Mouse (Mus musculus): ENCODE measurements at regions not wholly inside any gene's neighbourhood (a gene's known extent, or its start where the extent isn't known, plus 50 kb on each side); places are given as distances from the start of the nearest gene placed in this dataset.

DNA sequence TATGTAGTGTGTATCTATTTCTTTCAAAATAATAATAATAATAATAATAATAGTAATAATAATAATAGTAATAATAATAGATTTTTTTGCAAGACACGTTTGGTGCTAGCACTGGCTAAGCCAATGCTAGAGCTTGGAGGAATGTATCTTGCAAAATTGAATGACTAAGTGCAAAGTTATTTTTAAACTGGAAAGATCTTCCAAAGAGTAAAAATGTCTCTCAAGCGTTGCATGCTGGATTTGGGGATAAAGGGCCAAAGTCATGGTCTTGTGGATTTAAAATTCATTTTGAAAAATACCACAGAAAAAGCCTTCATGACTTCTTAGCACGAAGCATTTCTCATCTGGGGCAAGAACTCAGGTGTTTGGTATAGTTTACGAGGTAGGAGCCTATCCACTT, 365.3 kb upstream of the Fam98a start:
- Histone ChIP-seq H3K9me3 (ENCODE audit: control insufficient read depth, low read length) (no peaks in the 10 kb centered on the region), H3K4me1 (ENCODE audit: control insufficient read depth, insufficient read depth, low read length) (no peaks in the 10 kb centered on the region), H3K4me3 (ENCODE audit: low read depth, low read length) (no peak overlapping the region), H3K9ac (ENCODE audit: low read length) (no peak overlapping the region), H3K27ac (replicated peaks; ENCODE audit: low read depth, low read length) (no peak overlapping the region), H3K4me2 (ENCODE audit: low read depth, severe bottlenecking) (no peak overlapping the region), H3K36me3 (ENCODE audit: control insufficient read depth, insufficient read depth, low read length) (no peaks in the 10 kb centered on the region), H3K27me3 (ENCODE audit: control insufficient read depth, insufficient read depth, low read length) (no peaks in the 10 kb centered on the region)
- 80% methylated on average over 4 of the region's 4 CpGs for WGBS
- DNase-seq (ENCODE audit: low spot score) (no peak), ATAC-seq (ENCODE audit: insufficient number of reproducible peaks, low FRiP score, low TSS enrichment, low read depth) (no peak)

DNA sequence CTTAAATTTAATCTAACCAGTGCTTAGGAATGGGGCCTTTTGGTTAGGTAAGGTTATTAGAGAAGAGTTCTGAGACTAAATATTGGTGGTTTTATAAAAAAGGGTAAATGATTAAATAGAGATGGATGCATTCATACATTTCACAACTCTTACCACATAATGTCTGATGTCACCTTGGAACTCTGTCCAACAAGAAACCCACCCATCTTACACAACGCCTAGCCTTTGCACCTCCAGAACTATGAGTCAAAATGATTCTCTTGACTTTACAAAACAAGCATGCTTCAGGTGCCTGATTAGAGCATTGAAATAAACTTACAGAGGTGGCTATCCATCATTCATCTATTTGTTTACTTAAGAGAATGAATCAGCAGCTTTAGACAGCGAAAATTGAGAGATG, 364.8 kb upstream of the Fam98a start:
- Histone ChIP-seq H3K27me3 (ENCODE audit: control insufficient read depth, insufficient read depth, low read length) (no peaks in the 10 kb centered on the region), H3K36me3 (ENCODE audit: control insufficient read depth, insufficient read depth, low read length) (no peaks in the 10 kb centered on the region), H3K27ac (replicated peaks; ENCODE audit: low read depth, low read length) (no peak overlapping the region), H3K9ac (ENCODE audit: low read length) (no peak overlapping the region), H3K4me2 (ENCODE audit: low read depth, severe bottlenecking) (no peak overlapping the region), H3K4me3 (ENCODE audit: low read depth, low read length) (no peak overlapping the region), H3K4me1 (ENCODE audit: control insufficient read depth, insufficient read depth, low read length) (no peaks in the 10 kb centered on the region), H3K9me3 (ENCODE audit: control insufficient read depth, low read length) (no peaks in the 10 kb centered on the region)
- WGBS, result 85% methylated on average over 2 of the region's 2 CpGs
- ATAC-seq (ENCODE audit: insufficient number of reproducible peaks, low FRiP score, low TSS enrichment, low read depth) (no peak), DNase-seq (ENCODE audit: low spot score) (no peak)

DNA sequence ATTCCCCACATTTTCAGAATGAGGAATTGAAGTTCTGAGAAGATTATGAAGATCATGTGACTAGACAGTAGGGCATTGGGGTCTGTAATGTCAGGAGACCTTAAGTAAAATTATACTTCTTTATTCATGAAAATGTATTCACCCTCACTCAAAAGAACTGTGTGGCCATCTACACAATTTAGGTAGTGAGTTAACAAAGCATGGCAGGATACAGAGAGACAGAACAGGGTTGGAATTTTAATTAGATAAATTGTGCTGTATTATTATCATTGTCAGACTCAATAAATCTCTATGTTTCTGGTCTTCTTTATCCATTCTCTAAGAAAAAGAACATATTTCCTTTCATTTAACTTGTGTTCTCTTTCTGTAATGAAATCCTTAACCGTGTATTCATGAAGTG, 363.5 kb upstream of the Fam98a start:
- Histone ChIP-seq H3K27ac (replicated peaks; ENCODE audit: low read depth, low read length) (no peak overlapping the region), H3K9me3 (ENCODE audit: control insufficient read depth, low read length) (no peaks in the 10 kb centered on the region), H3K9ac (ENCODE audit: low read length) (no peak overlapping the region), H3K27me3 (ENCODE audit: control insufficient read depth, insufficient read depth, low read length) (no peaks in the 10 kb centered on the region), H3K4me1 (ENCODE audit: control insufficient read depth, insufficient read depth, low read length) (no peaks in the 10 kb centered on the region), H3K36me3 (ENCODE audit: control insufficient read depth, insufficient read depth, low read length) (no peaks in the 10 kb centered on the region), H3K4me3 (ENCODE audit: low read depth, low read length) (no peak overlapping the region), H3K4me2 (ENCODE audit: low read depth, severe bottlenecking) (no peak overlapping the region)
- WGBS, result 88% methylated on average over 1 of the region's 1 CpGs
- no peak for ATAC-seq (ENCODE audit: insufficient number of reproducible peaks, low FRiP score, low TSS enrichment, low read depth)
- no peak for DNase-seq (ENCODE audit: low spot score)

DNA sequence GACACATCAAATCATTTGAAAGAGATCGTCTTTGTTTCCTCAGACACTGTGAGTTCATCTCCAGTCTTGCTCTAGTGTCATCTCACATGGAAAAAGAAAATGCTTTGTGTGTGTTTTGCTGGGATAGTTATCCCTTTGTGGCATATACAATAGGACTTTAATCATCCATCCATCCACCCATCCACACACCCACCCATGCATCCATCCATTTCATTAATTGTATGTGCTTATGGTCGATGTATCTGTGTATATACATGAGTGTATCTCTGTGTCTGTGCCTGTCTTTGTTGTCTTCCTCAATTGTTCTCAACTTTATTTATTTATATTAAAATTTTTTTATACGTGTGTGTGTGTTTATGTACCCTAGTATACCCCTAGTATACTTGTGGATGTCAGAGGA, 355.3 kb upstream of the Fam98a start:
- Histone ChIP-seq H3K27me3 (ENCODE audit: control insufficient read depth, insufficient read depth, low read length) (no peaks in the 10 kb centered on the region), H3K4me1 (ENCODE audit: control insufficient read depth, insufficient read depth, low read length) (no peaks in the 10 kb centered on the region), H3K36me3 (ENCODE audit: control insufficient read depth, insufficient read depth, low read length) (no peaks in the 10 kb centered on the region), H3K4me3 (ENCODE audit: low read depth, low read length) (no peak overlapping the region), H3K27ac (replicated peaks; ENCODE audit: low read depth, low read length) (no peak overlapping the region), H3K9me3 (ENCODE audit: control insufficient read depth, low read length) (no peaks in the 10 kb centered on the region), H3K4me2 (ENCODE audit: low read depth, severe bottlenecking) (no peak overlapping the region), H3K9ac (ENCODE audit: low read length) (no peak overlapping the region)
- ATAC-seq (ENCODE audit: insufficient number of reproducible peaks, low FRiP score, low TSS enrichment, low read depth) (no peak), DNase-seq (ENCODE audit: low spot score) (no peak)
- 89% methylated on average over 3 of the region's 3 CpGs for WGBS

- H3K4me1 ChIP-seq (ENCODE audit: control insufficient read depth, insufficient read depth, low read length), result no peaks in the 10 kb centered on the region
- no peaks in the 10 kb centered on the region for H3K36me3 ChIP-seq (ENCODE audit: control insufficient read depth, insufficient read depth, low read length)
- no peak for ATAC-seq (ENCODE audit: insufficient number of reproducible peaks, low FRiP score, low TSS enrichment, low read depth)
- H3K27me3 ChIP-seq (ENCODE audit: control insufficient read depth, insufficient read depth, low read length), result no peaks in the 10 kb centered on the region
- no peak overlapping the region for H3K4me2 ChIP-seq (ENCODE audit: low read depth, severe bottlenecking)
- 87% methylated on average over 3 of the region's 3 CpGs for WGBS
- no peak overlapping the region for H3K9ac ChIP-seq (ENCODE audit: low read length)
- no peaks in the 10 kb centered on the region for H3K9me3 ChIP-seq (ENCODE audit: control insufficient read depth, low read length)
- no peak overlapping the region for H3K4me3 ChIP-seq (ENCODE audit: low read depth, low read length)
- DNase-seq (ENCODE audit: low spot score), result no peak
- H3K27ac ChIP-seq (replicated peaks; ENCODE audit: low read depth, low read length), result no peak overlapping the region
Observed at GRCm38 (mm10) chr17:75906643-75907042, 354.9 kb upstream of the Fam98a start.

DNA sequence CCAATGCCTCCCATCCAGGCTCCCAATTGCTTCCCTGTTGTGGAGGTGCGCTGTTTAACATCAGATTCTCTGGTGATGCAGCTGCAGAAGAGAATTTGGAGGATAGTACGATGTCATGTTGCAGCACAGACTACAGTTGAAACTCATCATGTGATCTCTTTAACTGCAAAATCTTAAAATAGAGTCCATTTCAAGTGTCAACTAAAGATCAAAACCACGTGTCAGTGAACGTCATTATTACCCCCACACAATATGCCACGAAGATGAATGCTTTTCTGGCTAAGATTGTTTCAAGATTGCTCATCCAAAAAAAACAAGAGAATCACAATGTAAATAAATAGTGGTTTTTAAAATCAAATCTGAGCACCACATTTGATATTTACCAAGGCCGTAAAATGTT, 343.7 kb upstream of the Fam98a start:
- 84% methylated on average over 6 of the region's 6 CpGs for WGBS
- H3K27ac ChIP-seq (replicated peaks; ENCODE audit: low read depth, low read length), result no peak overlapping the region
- DNase-seq (ENCODE audit: low spot score), result no peak
- no peaks in the 10 kb centered on the region for H3K27me3 ChIP-seq (ENCODE audit: control insufficient read depth, insufficient read depth, low read length)
- H3K9me3 ChIP-seq (ENCODE audit: control insufficient read depth, low read length), result no peaks in the 10 kb centered on the region
- H3K4me2 ChIP-seq (ENCODE audit: low read depth, severe bottlenecking), result no peak overlapping the region
- H3K9ac ChIP-seq (ENCODE audit: low read length), result no peak overlapping the region
- H3K4me3 ChIP-seq (ENCODE audit: low read depth, low read length), result no peak overlapping the region
- H3K36me3 ChIP-seq (ENCODE audit: control insufficient read depth, insufficient read depth, low read length), result no peaks in the 10 kb centered on the region
- no peak for ATAC-seq (ENCODE audit: insufficient number of reproducible peaks, low FRiP score, low TSS enrichment, low read depth)
- no peaks in the 10 kb centered on the region for H3K4me1 ChIP-seq (ENCODE audit: control insufficient read depth, insufficient read depth, low read length)

GRCm38 (mm10) chr17:75894934-75895333, 343.2 kb upstream of the Fam98a start:
- H3K4me3 ChIP-seq (ENCODE audit: low read depth, low read length), result no peak overlapping the region
- DNase-seq (ENCODE audit: low spot score), result no peak
- no peak overlapping the region for H3K9ac ChIP-seq (ENCODE audit: low read length)
- H3K9me3 ChIP-seq (ENCODE audit: control insufficient read depth, low read length), result no peaks in the 10 kb centered on the region
- ATAC-seq (ENCODE audit: insufficient number of reproducible peaks, low FRiP score, low TSS enrichment, low read depth), result no peak
- 80% methylated on average over 4 of the region's 4 CpGs for WGBS
- H3K27me3 ChIP-seq (ENCODE audit: control insufficient read depth, insufficient read depth, low read length), result no peaks in the 10 kb centered on the region
- H3K4me1 ChIP-seq (ENCODE audit: control insufficient read depth, insufficient read depth, low read length), result no peaks in the 10 kb centered on the region
- H3K36me3 ChIP-seq (ENCODE audit: control insufficient read depth, insufficient read depth, low read length), result no peaks in the 10 kb centered on the region
- no peak overlapping the region for H3K27ac ChIP-seq (replicated peaks; ENCODE audit: low read depth, low read length)
- no peak overlapping the region for H3K4me2 ChIP-seq (ENCODE audit: low read depth, severe bottlenecking)

- no peak for DNase-seq (ENCODE audit: low spot score)
- no peaks in the 10 kb centered on the region for H3K27me3 ChIP-seq (ENCODE audit: control insufficient read depth, insufficient read depth, low read length)
- H3K9ac ChIP-seq (ENCODE audit: low read length), result no peak overlapping the region
- 16% methylated on average over 1 of the region's 1 CpGs for WGBS
- ATAC-seq (ENCODE audit: insufficient number of reproducible peaks, low FRiP score, low TSS enrichment, low read depth), result no peak
- no peak overlapping the region for H3K4me2 ChIP-seq (ENCODE audit: low read depth, severe bottlenecking)
- no peak overlapping the region for H3K27ac ChIP-seq (replicated peaks; ENCODE audit: low read depth, low read length)
- no peaks in the 10 kb centered on the region for H3K4me1 ChIP-seq (ENCODE audit: control insufficient read depth, insufficient read depth, low read length)
- H3K4me3 ChIP-seq (ENCODE audit: low read depth, low read length), result no peak overlapping the region
- no peaks in the 10 kb centered on the region for H3K9me3 ChIP-seq (ENCODE audit: control insufficient read depth, low read length)
- no peaks in the 10 kb centered on the region for H3K36me3 ChIP-seq (ENCODE audit: control insufficient read depth, insufficient read depth, low read length)
Observed at GRCm38 (mm10) chr17:75893559-75893958, 341.8 kb upstream of the Fam98a start.

DNA sequence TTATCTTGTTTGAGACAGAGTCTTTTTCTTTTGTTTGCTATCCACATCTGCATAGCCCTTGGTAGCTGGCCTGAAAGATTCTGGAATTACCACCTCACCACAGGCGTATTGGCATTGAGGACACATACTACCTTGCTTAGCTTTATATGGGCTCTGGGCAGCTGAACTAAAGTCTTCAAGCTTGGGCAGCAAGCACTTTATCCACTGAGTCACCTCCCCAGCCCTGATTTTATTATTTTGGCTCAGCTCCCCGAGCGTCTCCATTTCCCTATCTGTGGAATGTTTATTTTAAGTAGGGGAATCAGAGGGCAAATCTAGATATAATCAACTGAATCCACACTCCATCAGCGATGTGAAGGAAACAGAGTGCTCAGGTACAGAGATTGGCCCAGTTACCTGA, 340.4 kb upstream of the Fam98a start:
- Histone ChIP-seq H3K36me3 (ENCODE audit: control insufficient read depth, insufficient read depth, low read length) (no peaks in the 10 kb centered on the region), H3K4me3 (ENCODE audit: low read depth, low read length) (no peak overlapping the region), H3K9me3 (ENCODE audit: control insufficient read depth, low read length) (no peaks in the 10 kb centered on the region), H3K9ac (ENCODE audit: low read length) (no peak overlapping the region), H3K4me1 (ENCODE audit: control insufficient read depth, insufficient read depth, low read length) (no peaks in the 10 kb centered on the region), H3K4me2 (ENCODE audit: low read depth, severe bottlenecking) (no peak overlapping the region), H3K27ac (replicated peaks; ENCODE audit: low read depth, low read length) (no peak overlapping the region), H3K27me3 (ENCODE audit: control insufficient read depth, insufficient read depth, low read length) (no peaks in the 10 kb centered on the region)
- ATAC-seq (ENCODE audit: insufficient number of reproducible peaks, low FRiP score, low TSS enrichment, low read depth) (no peak), DNase-seq (ENCODE audit: low spot score) (no peak)
- 84% methylated on average over 4 of the region's 4 CpGs for WGBS
